Comparison of ENCODE assay signal across 8 mouse cellular contexts in the genomic region with DNA sequence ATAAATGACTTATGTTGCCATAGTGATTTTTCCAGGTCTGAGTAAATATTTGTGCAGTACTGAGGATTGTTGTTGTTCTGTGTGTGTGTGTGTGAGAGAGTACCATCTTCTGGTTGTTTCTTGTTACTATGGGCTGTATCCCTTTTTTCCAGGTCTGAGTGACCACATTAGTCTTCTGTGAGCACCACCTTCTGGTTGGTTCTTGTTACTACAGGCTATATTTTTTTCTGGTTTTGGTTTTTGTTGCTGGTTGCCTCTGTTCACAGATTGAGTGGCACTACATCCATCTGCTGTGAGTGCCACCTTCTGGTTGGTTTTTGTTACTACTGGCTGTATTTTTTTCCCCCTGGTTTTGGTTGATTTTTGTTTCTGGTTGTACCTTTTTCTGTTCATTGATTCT. TPM values are rescaled to one million over a fixed set of nuclear protein-coding genes. Genes with fewer than 3 reads are reported as not detected.
DNase-seq lines count a peak whose midpoint lies in the region.

No protein-coding gene starts in this region.

- DNase-seq in gastrocnemius, adult 18-20 months (ENCODE audit: low spot score), result peak; percentile 55
- no peak for DNase-seq in gastrocnemius, postnatal 4 days (ENCODE audit: low spot score in 2 of 2)
- peak; percentile 5 to 43 for DNase-seq in spleen, postnatal 36 days (ENCODE audit: low spot score in 2 of 2)
- no peak for DNase-seq in spleen, postnatal 14 days (ENCODE audit: low spot score in 2 of 2)
- peak; percentile 68 to 85 for DNase-seq in cerebellum, postnatal 10 days
- peak; percentile 40 to 77 for DNase-seq in kidney, postnatal 36 days
- peak; percentile 91 for DNase-seq in retina, postnatal 1 day
- no peak for DNase-seq in urinary bladder, postnatal 25 days (ENCODE audit: low spot score)

RNA-seq across cellular contexts. Expression of a gene that starts 18.1 kb away (rescaled TPM):
- 10 to 100 TPM; 42.6 to 46.6 TPM for total RNA-seq in gastrocnemius, adult 18-20 months (2021)
- total RNA-seq in gastrocnemius, postnatal 4 days (2021), result 10 to 100 TPM; 45.8 to 47.6 TPM

RNA-seq across cellular contexts. Expression of a gene that starts 18.3 kb away (rescaled TPM):
- total RNA-seq in gastrocnemius, adult 18-20 months (2021), result 10 to 100 TPM; 19.2 to 28.5 TPM
- 10 to 100 TPM; 38.9 to 44.8 TPM for total RNA-seq in gastrocnemius, postnatal 4 days (2021)

RNA-seq across cellular contexts. Expression of a gene that starts 22.2 kb away (rescaled TPM):
- total RNA-seq in gastrocnemius, adult 18-20 months (2021), result 1 to 10 TPM in 1 of 2 experiments, under 1 TPM in 1; 0.38 to 1.7 TPM
- 1 to 10 TPM; 4.2 TPM for total RNA-seq in gastrocnemius, postnatal 4 days (2021)

RNA-seq across cellular contexts. Expression of a gene that starts 22.2 kb away (rescaled TPM):
- 10 to 100 TPM; 20.1 to 21.4 TPM for total RNA-seq in gastrocnemius, adult 18-20 months (2021)
- 10 to 100 TPM; 14.9 to 15.9 TPM for total RNA-seq in gastrocnemius, postnatal 4 days (2021)

RNA-seq across cellular contexts. Expression of a gene that starts 46.8 kb away (rescaled TPM):
- 1 to 10 TPM; 1.8 to 3.4 TPM for total RNA-seq in gastrocnemius, adult 18-20 months (2021)
- total RNA-seq in gastrocnemius, postnatal 4 days (2021), result 10 to 100 TPM in 1 of 2 experiments, 1 to 10 TPM in 1; 9.5 to 10.5 TPM

Comparison
In these comparisons a context has a peak if more than half of its experiments do, and no peak if none do; other contexts are left out.
1. DNase-seq: peak in gastrocnemius, adult 18-20 months (single experiment), spleen, postnatal 36 days (2 of 2), cerebellum, postnatal 10 days (2 of 2), kidney, postnatal 36 days (2 of 2) and retina, postnatal 1 day (single experiment); none in gastrocnemius, postnatal 4 days (0 of 2), spleen, postnatal 14 days (0 of 2) and urinary bladder, postnatal 25 days (single experiment).